Mouse (Mus musculus) fat pad, adult 2 months (tissue): Measurements from ENCODE around the gene Cd164l2.

Experiments
- DNase-seq: peaks from one replicate; pipeline ENCODE4 v3.0.0-alpha.2; 2011; ENCODE audit warnings: low read depth, low spot score; ENCODE audit errors: extremely low read depth

The Cd164l2 gene

DNA sequence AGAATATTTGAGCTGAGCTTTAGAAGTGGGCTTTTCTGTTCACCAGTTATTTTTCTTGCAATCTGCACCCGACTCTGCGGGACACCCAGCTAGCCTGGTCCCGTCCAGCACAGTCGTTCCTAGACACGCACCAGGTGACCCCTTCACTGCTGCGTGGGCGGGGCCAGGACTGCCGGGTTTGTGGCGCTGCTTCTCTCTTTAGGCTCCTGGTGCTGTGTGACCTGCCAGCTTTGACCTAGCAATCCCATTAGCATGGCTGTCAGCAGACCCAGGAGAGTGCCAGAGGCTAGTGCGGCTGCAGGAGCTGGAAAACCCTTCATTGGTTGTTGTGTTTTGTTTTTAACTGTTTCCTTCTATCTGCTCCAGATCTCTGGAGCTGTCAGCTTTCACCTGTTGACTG lies 22.5 kb upstream of the Cd164l2 start:
- no peak for DNase-seq

DNA sequence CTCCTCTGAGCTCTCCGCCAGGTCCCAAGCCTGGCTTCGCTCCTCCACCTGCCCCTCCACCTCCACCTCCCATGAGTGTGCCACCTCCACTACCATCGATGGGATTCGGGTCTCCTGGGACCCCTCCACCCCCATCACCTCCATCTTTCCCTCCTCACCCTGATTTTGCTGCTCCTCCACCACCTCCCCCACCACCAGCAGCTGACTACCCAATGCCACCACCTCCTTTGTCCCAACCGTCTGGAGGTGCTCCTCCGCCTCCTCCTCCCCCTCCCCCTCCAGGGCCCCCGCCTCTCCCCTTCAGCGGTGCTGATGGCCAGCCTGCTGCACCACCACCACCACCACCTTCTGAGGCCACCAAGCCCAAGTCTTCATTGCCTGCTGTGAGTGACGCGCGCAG lies 17.4 kb upstream of the Cd164l2 start:
- no peak for DNase-seq

DNA sequence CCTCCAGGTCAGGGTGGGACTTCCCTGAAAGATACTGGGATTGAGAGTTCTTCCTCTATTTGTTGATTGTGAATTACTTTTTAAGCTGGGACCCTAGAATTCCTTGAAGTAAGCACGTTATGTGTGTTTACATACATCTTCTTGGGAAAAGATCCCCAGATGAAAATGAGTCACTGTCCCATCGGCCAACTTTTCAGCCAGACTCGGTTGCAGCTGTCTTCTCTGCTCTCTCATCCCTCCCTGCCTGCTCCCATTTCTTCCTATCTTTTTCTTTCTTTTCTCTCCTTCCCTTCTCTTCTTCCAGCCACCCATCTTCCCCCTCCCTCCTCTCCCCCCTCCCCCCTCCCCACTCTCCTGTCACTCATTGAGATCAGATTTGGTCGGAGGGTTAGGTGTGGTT lies 16.9 kb upstream of the Cd164l2 start:
- no peak for DNase-seq

DNA sequence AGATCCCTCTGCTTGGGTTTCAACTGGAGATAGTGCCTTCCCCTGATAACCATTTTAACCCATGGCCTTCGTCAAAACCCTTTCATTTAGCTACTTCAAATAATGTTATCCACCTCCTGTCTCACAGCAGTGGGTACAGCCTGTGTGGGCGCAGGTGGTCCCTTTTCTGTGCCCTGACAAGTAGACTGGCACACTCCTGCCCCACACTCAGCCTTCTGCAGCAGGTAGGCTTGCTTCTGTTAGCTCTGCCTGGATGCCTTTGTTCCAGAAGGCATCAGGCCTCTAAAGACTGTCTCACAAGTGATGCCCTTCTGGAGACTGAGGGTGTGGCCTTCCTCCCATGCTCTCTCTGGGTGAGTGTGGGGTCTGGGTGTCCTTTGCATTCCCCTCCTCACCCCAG lies 15.8 kb upstream of the Cd164l2 start:
- DNase-seq: no peak

DNA sequence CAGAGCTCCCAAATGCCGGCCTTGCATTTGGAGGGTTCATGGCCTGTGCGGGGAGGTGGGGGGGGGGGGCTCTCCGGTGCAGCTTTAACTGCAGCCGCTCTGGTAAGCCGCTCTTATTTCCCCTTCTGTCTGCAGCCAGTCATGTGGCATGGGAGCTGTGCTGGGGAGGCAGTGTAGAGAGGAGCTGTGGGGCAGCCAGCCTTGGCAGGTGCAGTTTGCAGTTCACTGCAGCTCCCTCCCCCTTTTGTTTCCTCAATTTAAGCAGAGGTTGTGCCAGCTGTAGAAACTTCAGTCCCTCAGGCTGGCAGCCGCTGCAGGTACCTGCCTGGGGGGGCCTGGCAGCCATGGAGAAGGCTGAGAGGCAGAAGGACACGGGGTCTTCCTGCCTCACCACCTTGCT lies 15.1 kb upstream of the Cd164l2 start:
- DNase-seq: no peak

DNA sequence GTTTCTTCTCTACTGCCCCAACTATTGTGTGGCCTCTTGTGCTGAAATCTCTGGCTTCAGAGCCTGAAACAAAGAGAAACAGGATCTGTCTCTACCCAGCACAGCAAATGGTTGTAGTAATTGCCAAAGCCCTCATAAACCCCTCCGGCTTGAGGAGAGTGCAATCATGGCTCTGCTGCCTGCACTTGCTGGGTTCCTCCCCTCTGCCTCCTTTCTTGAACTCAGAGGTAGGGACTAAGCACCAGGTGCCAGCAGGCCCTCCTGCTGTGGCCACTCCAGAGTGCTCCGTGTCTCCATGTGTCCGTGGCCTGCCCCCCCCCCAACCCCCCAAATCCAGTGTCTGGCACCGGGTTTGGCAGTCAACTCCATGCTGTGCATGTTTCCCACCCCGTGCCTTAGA lies 14.6 kb upstream of the Cd164l2 start:
- peak; percentile 74 for DNase-seq

DNA sequence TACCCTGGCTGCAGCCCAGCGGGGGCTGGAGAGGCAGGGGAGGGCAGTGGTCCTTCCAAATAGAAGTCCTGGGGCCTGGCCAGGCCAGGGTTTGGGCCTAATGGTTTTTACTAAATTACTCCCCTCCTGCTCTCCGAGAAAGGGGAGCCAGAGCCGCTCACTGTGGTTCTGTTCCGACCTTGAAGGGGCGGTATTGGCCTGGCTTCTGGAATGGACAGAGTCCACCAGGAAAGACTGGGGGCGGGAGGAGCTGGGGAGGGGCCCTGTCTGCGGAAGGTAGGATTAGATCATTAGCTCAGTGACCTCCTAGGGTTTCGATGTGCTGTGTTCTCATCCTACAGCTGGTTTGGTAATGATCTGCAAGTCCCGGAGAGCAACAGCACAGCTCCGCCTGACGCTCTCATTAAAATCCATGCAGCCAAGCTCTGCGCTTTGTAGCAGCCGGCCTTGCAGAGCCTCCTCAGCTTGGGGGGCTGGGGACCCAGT lies 14.1 kb upstream of the Cd164l2 start:
- no peak for DNase-seq

DNA sequence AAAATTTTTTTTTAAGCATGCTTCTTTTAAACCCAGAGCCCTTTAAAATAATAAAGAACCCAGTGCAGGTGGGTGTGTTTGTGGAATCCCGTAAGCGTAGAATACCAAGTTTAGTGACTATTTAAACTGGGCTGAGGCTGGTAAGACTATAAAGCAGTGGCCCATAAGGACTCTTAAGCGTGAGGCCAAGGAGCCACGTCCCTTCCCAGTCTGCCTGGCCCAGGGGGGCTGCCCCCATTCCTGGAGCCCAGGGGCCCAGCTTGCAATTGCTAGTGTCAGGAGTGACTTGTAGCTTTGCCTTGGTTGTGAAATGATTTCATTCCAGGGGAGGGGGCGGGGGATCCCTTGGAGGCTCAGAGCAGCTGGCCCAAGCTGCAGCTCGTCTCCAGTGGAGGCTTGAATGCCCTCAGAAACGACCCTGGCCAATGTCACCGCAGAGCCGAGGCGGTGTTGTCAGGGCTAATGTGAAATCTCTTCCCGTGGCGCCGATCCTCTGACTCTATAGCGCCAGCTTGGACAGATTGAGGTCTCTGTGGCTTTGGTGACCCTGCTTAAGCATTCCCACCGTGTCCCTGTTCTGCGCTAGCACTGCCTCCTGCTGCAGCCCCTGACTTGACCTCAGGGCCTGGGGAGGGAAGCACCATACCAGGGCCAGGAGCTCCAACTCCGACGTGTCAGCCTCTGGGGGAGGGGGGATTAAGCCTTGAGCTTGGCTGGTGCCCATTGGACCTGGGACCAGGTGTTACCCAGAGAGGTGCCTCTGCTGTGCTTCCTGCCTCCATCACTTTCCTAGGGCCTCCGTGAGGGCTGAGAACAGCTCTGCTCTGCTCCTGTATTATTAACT lies 13.4 kb upstream of the Cd164l2 start:
- DNase-seq: no peak

DNA sequence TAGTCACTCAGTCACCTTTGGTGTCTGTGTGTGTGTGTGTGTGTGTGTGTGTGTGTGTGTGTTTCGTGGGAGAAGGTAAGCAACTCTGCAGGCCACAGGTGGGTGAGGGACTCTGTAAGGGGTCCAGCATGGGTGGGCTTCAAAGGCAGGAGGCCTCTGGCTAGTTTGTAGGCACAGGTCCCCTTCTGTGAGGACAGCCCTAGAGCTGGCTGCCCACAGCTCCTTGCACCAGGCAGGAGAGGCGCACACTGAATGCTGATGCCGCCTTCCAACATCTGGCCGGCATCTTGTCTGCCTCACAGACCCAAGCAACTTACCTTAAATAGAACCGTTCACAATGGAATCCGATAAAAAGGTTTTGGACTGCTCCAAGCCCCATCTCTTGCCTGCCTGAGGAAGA lies 12.2 kb upstream of the Cd164l2 start:
- DNase-seq: no peak

DNA sequence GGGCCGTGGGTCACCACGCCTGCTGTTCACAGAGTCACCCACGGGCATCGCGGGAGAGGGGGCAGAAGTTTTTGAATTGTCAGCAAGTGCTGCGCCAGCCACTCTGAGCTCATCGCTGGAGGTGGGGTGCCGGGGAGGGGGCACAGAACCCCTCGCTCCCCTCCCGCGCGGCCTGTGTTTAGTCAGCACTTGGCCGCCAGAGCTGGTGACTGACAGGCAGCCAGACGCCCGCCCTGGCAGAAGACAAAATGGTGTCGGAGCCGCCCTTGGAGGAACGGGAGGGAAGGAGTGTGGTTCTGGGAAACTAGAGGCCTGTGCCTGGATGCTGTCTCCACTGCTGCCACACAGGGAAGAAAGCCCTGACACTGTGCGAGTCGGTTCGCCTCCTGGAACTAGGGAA lies 11.6 kb upstream of the Cd164l2 start:
- no peak for DNase-seq

DNA sequence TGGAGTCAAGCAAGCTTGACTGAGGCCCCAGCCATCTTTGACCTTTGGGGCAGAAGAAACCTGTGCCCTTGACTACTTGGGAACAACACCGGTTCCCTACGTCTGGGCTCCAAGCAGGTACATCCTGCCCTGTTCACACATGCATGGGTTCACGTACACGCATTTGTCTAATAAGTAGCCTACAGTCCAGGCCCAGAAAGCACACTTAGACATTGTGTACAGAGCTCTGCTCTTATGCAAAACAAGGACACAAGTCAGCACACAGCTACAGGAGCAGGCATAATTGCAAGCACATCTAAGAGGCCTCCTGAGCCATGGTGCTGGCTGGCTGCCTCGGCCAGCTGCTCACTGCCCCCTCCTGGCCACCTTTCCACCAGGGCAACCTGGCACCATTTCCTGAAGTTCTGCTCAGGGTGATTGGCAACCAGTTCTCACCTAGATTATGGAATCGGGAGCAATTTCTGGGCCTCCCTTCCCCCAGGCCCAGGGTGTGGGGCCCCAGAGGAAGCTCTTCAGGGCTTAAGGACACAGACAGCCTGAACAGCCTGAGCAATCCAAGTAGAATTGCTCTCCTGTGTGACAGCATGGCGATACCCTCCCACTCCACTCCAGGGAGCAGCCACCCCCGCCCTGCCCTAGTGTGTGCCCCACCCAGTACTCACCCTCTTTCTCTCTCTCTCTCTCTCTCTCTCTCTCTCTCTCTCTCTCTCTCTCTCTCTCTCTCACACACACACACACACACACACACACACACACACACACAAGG lies 10.7 kb upstream of the Cd164l2 start:
- DNase-seq: no peak

DNA sequence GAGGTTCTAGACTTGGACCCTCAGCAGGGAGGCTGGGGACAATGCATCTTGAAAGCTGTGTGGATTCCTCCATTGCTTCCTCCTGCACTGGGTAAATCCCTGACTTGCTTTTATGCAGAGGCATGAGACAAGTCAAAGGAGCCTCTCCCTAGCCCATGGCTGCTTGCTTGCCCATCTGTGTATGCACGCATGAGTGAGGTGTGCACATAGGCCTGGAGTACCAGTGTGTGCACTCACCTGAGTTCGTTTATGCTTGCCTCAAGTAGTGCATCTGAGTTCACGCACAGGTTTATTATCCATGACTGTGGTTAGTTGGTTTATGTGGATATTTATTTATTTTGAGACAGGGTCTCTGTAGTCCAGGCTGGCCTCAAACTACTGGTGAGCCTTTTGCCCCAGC lies 9.7 kb upstream of the Cd164l2 start:
- no peak for DNase-seq

DNA sequence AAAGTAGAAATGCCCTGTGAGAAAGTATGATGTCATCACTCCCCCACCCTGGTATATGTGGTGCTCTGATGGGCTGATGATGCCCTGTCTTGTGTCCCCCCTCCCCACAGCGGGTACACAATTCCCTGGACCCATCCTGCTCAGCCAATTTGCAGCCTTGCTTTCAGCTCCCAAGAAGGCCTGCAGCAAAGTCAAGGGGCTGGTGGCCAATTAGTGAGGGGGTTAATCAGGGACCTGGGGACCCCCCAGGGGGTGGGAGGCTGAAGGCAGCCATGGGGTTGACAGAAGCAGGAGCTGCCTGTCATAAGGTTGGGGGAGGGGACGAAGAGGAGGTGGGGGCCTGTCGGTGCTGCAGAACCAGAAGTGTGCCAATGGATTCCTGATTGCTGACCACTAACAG lies 8.3 kb upstream of the Cd164l2 start:
- no peak for DNase-seq

DNA sequence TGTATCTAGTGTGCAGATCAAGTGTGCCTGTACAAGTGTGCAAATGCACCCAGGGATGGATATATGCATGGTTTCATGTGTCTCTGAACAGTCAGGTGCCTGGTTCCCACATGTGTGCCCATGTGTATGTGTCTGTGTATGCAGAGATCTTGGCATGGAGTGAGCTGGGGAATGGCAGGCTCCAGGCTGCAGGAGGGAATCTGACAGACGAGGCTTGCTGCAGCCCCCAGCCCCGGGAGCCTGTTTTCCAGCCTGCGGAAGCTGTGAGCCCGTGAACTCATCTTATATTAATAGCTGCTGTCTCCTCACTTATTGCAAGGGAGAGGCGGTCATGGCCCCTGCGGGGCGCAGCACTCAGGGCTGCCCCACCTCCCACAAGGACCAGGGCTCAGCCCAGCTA lies 7.6 kb upstream of the Cd164l2 start:
- no peak for DNase-seq

DNA sequence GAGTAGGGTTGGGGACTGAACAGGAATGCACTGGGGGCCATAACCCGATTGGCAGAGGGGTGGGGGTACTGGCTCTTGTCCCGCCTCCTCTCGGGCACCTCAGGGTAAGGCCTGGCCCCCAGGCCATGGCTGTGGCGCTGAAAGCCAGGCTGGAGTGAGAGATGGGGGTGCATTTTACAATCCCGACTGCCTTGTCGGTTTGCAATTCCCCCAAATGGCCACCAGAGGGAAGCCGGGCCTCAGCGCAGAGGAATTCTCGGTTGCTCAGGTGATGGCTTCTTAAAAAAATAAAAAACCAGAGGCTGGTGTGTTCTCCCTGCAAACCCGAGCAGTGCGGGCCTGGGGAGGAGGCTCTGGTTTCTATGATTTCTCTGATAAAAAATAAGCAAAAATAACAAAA lies 2.6 kb upstream of the Cd164l2 start:
- DNase-seq: no peak

DNA sequence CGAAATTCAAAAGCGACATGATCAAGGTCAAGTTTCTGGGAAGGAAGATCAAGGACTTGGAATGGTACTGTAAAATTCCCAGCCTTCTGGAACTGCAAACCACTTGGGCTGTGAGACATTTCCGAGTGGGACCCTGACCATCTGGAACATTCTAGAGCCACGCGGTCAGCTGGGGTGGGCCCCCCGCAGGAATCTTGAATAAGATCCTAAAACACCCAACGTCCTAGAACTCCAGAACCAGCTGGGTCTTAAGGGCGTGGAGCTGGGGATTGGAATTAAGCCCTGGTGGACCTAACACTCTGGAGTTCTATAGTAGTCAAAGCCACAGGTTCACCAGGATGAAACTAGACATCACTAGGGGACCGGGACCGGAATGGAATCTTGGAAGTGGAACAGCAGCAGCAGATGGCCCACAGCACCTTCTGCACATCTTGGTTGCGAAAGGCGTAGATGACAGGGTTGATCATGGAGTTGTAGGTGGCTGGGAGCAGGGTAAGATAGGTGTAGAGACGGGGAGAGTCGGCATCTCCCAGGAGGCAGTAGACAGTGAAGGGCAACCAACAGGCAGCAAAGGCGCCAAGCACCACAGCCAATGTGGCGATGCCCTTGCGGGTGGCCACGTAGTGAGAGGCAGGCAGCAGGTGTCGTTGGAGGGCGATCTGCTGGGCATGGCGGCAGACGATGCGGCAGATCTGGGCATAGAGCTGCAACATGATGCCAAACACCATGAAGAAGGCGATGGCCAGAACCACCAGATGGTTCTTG lies 1.7 kb upstream of the Cd164l2 start:
- DNase-seq: no peak

DNA sequence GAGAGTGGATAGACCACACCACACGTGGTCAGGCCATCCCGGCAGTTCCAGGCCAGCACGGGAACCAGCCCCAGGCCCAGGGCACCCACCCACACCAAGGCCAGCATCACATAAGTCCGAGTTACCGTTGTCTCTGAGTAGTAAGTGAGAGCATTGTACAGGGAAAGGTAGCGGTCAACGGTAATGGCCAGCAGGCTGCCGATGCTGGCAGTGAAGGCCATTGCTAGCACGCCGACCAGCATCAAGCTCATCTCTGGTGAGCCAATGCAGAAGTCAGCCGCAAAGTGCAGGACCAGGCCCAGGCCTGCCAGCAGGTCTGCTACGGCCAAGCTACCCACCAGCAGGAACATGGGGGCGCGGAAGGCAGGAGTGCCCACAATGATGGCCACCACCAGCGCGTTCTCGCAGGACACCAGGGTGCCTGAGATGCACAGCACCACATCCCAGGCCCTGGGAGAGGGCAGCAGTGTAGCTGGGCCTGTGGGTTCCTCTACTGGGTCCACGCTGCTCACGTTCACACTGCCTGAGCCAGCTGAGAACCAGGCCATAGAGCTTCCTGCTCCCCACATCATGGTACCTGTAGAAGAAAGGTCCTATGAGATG lies 1.0 kb upstream of the Cd164l2 start:
- no peak for DNase-seq

DNA sequence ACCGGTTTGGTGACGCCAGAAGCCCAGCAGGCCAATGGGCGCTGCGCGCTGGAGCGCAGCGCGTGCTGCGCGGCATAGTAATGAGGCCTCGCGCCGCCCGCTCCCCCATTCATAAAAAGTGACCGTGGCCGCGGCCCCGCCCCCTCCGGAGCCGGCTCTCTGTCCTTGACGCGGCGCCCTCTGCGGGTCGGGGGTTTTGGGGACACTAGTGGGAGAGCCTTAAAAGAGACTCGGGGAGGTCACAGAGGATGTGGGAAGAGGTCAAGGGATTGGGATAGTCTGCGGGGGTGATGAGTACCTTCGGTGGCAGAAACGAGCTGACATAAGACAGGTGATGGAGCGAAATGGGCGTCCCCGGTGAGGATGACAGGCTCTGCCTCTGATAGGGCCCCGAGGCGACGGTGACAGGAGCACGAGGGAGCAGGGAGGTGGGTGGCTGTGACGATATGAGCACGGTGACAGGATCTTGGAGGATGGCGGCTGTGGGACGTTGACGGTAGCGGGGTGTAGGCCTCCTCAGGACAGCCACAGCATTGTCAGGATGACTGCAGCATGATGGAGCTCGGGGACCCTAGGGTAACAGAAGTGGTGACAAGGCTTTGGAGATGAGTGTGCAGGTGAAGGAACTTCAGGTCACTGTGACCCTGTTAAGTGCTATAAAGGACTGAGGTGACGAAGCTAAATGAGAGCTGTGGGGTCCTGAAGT lies 784 bp downstream of the Cd164l2 start:
- DNase-seq: no peak

DNA sequence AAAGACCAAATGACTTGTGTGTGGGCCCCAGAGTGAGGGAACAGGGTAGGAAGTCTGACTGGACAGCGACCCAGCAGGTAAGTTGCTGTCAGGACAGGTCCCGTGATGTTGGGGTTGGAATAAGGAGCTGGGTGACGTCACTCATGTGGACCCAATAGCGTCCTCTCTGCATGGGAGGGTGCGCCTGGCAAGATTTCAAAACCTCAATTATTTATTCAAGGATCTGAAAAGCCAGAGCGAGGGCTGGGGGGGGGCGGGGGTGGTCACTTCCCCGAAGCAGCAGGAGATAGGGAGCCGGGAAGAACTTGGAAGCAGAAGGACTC lies 1.3 kb downstream of the Cd164l2 start:
- DNase-seq: no peak

DNA sequence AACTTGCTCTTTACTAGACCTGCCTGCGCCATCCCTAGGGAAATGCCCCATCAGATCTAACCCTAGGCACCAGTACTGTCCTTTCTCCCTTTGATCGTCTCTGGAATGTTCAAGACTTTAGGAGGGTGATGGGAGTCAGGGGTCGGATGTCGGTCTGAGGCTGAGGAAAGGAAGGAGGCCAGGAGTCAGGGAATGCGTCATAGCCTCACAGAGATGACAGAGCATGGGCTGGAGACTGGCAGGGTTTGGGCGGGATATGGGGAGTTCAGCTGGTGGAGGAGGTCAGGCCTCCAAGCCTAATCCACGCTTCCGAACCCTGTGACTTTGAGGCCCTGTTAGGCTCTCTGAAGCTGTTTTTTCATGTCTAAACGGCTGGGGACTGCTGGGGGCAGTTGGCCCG lies 1.7 kb downstream of the Cd164l2 start:
- no peak for DNase-seq

DNA sequence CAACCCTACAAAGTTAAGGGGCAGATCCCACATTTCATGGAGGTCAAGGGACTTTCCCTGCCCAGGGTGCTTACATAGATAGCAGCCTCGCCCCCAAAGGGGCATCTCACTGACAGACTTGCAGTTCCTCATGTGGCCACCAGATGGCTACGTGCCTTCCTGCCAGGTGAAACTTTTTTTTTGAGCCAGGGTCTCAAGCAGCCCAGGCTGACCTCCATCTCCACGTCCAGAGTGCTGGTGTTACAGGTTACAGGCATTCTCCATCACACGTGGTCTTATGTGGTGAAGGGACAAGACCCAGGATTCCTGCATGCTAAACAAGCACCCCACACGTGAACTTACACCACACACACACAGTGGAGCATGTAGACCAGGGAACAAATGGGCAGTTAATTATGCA lies 5.7 kb downstream of the Cd164l2 start:
- DNase-seq: no peak
